Mouse (Mus musculus) testis, adult 2 months (tissue): ENCODE data around the gene Iqcn.

ENCODE experiments used
- CTCF ChIP-seq: fragments of 200-500 bp; IDR thresholded peaks from 2 replicates; pipeline ENCODE4 v1.5.1; 2012; ENCODE audit warnings: low read depth, mild to moderate bottlenecking, inconsistent platforms, low read length, moderate library complexity; ENCODE audit not compliant: control insufficient read depth, insufficient read depth, insufficient replicate concordance
- POLR2A ChIP-seq: fragments of 200-500 bp; IDR thresholded peaks from 2 replicates; pipeline ENCODE4 v1.6.1; 2012; ENCODE audit warnings: low read depth, mild to moderate bottlenecking, inconsistent platforms, low read length, moderate library complexity; ENCODE audit not compliant: control insufficient read depth

- TF ChIP-seq CTCF, result no peak
- TF ChIP-seq POLR2A, result no peak
Observed at GRCm38 (mm10) chr8:70724216-70724615, 21.0 kb downstream of the Iqcn start.
